8 mouse cellular contexts compared by ENCODE assay signal in the genomic region with DNA sequence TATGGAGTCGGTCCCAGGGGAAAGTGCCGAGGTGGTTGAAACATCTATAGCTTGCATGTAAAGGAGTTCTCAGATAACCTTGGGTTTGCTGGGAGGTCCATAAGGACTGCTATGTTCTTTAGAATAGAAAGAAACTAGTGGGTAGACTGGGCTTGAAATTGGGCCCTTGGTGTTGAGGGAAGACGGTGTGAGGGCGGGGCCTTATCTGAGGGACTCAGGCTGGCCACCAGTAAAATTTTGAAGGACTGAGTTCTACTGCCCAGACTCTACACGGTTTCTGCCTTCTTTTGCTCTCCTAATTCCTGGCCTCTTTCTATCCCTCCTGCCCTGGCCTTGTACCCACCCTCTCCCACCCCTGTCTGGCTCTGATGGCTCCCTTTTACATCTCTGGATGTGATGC. TPM values are rescaled to one million over a fixed set of nuclear protein-coding genes. Genes with fewer than 3 reads are reported as not detected.
A peak's percentile ranks its signal among the peaks of the same experiment; 100 is the strongest.
DNase-seq lines count a peak whose midpoint lies in the region; ATAC-seq lines count a peak whose summit lies in the region.

No protein-coding gene starts in this region.

- H3K4me2 ChIP-seq in heart, embryonic 11.5 days: peak overlapping the region; percentile 59
- peak overlapping the region; percentile 76 for H3K4me2 ChIP-seq in hindbrain, embryonic 13.5 days
- peak overlapping the region; percentile 81 for H3K4me2 ChIP-seq in midbrain, embryonic 11.5 days

- peak overlapping the region; percentile 34; the same call in 1 of the 2 replicates for H3K9ac ChIP-seq in heart, embryonic 11.5 days (ENCODE audit: low read depth, low read length)
- peak overlapping the region; percentile 93 for H3K9ac ChIP-seq in hindbrain, embryonic 13.5 days
- H3K9ac ChIP-seq in midbrain, embryonic 11.5 days (ENCODE audit: low read length): peak overlapping the region; percentile 98

- H3K27ac ChIP-seq in heart, embryonic 11.5 days (ENCODE audit: low read depth, low read length): no peak overlapping the region
- peak overlapping the region; percentile 96; the same call in 1 of the 2 replicates for H3K27ac ChIP-seq in hindbrain, embryonic 13.5 days
- no peak overlapping the region; the same call in 1 of the 2 replicates for H3K27ac ChIP-seq in midbrain, embryonic 11.5 days (ENCODE audit: low read depth, low read length)

- 74% methylated on average over 5 of the region's 5 CpGs for WGBS in heart, embryonic 11.5 days (ENCODE audit: insufficient replicate concordance)
- WGBS in hindbrain, embryonic 13.5 days: 79% methylated on average over 5 of the region's 5 CpGs
- 75% methylated on average over 5 of the region's 5 CpGs for WGBS in midbrain, embryonic 11.5 days

- H3K4me1 ChIP-seq in heart, embryonic 11.5 days (ENCODE audit: control insufficient read depth, insufficient read depth, low read length): peaks cover 4% of the 10 kb centered on the region
- H3K4me1 ChIP-seq in hindbrain, embryonic 13.5 days (replicated peaks): peaks cover 20% of the 10 kb centered on the region
- H3K4me1 ChIP-seq in midbrain, embryonic 11.5 days (ENCODE audit: control insufficient read depth, insufficient read depth, low read length): peaks cover 10% of the 10 kb centered on the region

- H3K9me3 ChIP-seq in heart, embryonic 11.5 days (replicated peaks; ENCODE audit: control insufficient read depth, low read length): no peaks in the 10 kb centered on the region
- H3K9me3 ChIP-seq in hindbrain, embryonic 13.5 days: no peaks in the 10 kb centered on the region
- H3K9me3 ChIP-seq in midbrain, embryonic 11.5 days (ENCODE audit: control insufficient read depth, low read length): no peaks in the 10 kb centered on the region

- H3K27me3 ChIP-seq in heart, embryonic 11.5 days (ENCODE audit: control insufficient read depth, insufficient read depth, low read length): no peaks in the 10 kb centered on the region
- no peaks in the 10 kb centered on the region for H3K27me3 ChIP-seq in hindbrain, embryonic 13.5 days
- H3K27me3 ChIP-seq in midbrain, embryonic 11.5 days (ENCODE audit: control insufficient read depth, insufficient read depth, low read length): no peaks in the 10 kb centered on the region

- peaks cover 43% of the 10 kb centered on the region for H3K36me3 ChIP-seq in heart, embryonic 11.5 days (ENCODE audit: control insufficient read depth, insufficient read depth, low read length)
- H3K36me3 ChIP-seq in hindbrain, embryonic 13.5 days: peaks cover 74% of the 10 kb centered on the region
- peaks cover 44% of the 10 kb centered on the region for H3K36me3 ChIP-seq in midbrain, embryonic 11.5 days (ENCODE audit: control insufficient read depth, insufficient read depth, low read length)

- no peak for DNase-seq in heart, adult 8-10 months (ENCODE audit: low spot score)
- peak; percentile 42 for DNase-seq in c-Kit-negative CD71-positive TER-119-positive erythroid progenitor cells, embryonic 14.5 days (ENCODE audit: low read depth, low spot score)
- no peak for DNase-seq in midbrain, embryonic 11.5 days (ENCODE audit: low spot score, missing footprints)
- DNase-seq in frontal cortex, postnatal 25 days (ENCODE audit: low spot score in 2 of 2): no peak
- no peak for DNase-seq in layer of hippocampus, adult 8-10 months (ENCODE audit: low spot score in 2 of 2)

- peak overlapping the region; percentile 90; the same call in 1 of the 2 replicates for H3K4me3 ChIP-seq in heart, embryonic 11.5 days (ENCODE audit: low read depth, low read length)
- H3K4me3 ChIP-seq in hindbrain, embryonic 13.5 days: peak overlapping the region; percentile 91
- peak overlapping the region; percentile 93 for H3K4me3 ChIP-seq in midbrain, embryonic 11.5 days (ENCODE audit: low read depth, low read length)

- ATAC-seq in heart, embryonic 11.5 days (replicated peaks; ENCODE audit: insufficient number of reproducible peaks, low FRiP score, low TSS enrichment): no peak
- ATAC-seq in hindbrain, embryonic 13.5 days (ENCODE audit: low FRiP score): no peak
- ATAC-seq in midbrain, embryonic 11.5 days (ENCODE audit: low FRiP score): no peak
- no peak for ATAC-seq in megakaryocyte progenitor cell, adult 5-6 weeks (replicated peaks; ENCODE audit: poor library complexity)

RNA-seq across cellular contexts. Expression of a gene that starts 1.6 kb away (rescaled TPM):
- polyA plus RNA-seq in heart, embryonic 11.5 days (2014; fragmentation: Nextera tagmentation; extraction: Ambion mirVana): 8.5 and 9.9 TPM in 2 replicates
- 10 to 100 TPM; 24.0 to 34.6 (median 31.8) TPM for total RNA-seq in heart, adult 8-10 months (2022)
- polyA plus RNA-seq in hindbrain, embryonic 13.5 days (2015; fragmentation: Nextera tagmentation; extraction: Ambion mirVana): 15.1 and 16.3 TPM in 2 replicates
- polyA plus RNA-seq in midbrain, embryonic 11.5 days (2014; fragmentation: Nextera tagmentation; extraction: Ambion mirVana): 14.5 and 16.0 TPM in 2 replicates
- 1.2 and 2.1 TPM in 2 replicates for total RNA-seq in megakaryocyte progenitor cell, adult 5-6 weeks (2015)
- total RNA-seq in megakaryocyte progenitor cell, adult 5-6 weeks (2017): 1.1 and 1.2 TPM in 2 replicates
- total RNA-seq in layer of hippocampus, adult 8-10 months (2022): 10 to 100 TPM; 39.6 to 52.5 (median 46.4) TPM

RNA-seq across cellular contexts. Expression of a gene that starts 11.4 kb away (rescaled TPM):
- polyA plus RNA-seq in heart, embryonic 11.5 days (2014; fragmentation: Nextera tagmentation; extraction: Ambion mirVana): 23.9 and 32.3 TPM in 2 replicates
- total RNA-seq in heart, adult 8-10 months (2022): 10 to 100 TPM; 31.1 to 33.6 (median 32.1) TPM
- polyA plus RNA-seq in hindbrain, embryonic 13.5 days (2015; fragmentation: Nextera tagmentation; extraction: Ambion mirVana): 84.2 and 92.0 TPM in 2 replicates
- 43.2 and 46.0 TPM in 2 replicates for polyA plus RNA-seq in midbrain, embryonic 11.5 days (2014; fragmentation: Nextera tagmentation; extraction: Ambion mirVana)
- 164 and 172 TPM in 2 replicates for total RNA-seq in megakaryocyte progenitor cell, adult 5-6 weeks (2015)
- total RNA-seq in megakaryocyte progenitor cell, adult 5-6 weeks (2017): 207 and 270 TPM in 2 replicates
- 10 to 100 TPM; 44.6 to 56.7 (median 54.5) TPM for total RNA-seq in layer of hippocampus, adult 8-10 months (2022)

RNA-seq across cellular contexts. Expression of a gene that starts 51.6 kb away (rescaled TPM):
- not detected in 2 replicates for polyA plus RNA-seq in heart, embryonic 11.5 days (2014; fragmentation: Nextera tagmentation; extraction: Ambion mirVana)
- not detected for total RNA-seq in heart, adult 8-10 months (2022)
- polyA plus RNA-seq in hindbrain, embryonic 13.5 days (2015; fragmentation: Nextera tagmentation; extraction: Ambion mirVana): 0.06 and 0.16 TPM in 2 replicates
- 0.03 and 0.08 TPM in 2 replicates for polyA plus RNA-seq in midbrain, embryonic 11.5 days (2014; fragmentation: Nextera tagmentation; extraction: Ambion mirVana)
- total RNA-seq in megakaryocyte progenitor cell, adult 5-6 weeks (2015): not detected in 2 replicates
- total RNA-seq in megakaryocyte progenitor cell, adult 5-6 weeks (2017): not detected in 2 replicates
- total RNA-seq in layer of hippocampus, adult 8-10 months (2022): not detected

Comparison
In these comparisons a context has a peak if more than half of its experiments do, and no peak if none do; other contexts are left out.
1. H3K9ac ChIP-seq: peak in every context shown above with its lines; median percentile 98 in midbrain, embryonic 11.5 days; 93 in hindbrain, embryonic 13.5 days; 34 in heart, embryonic 11.5 days.
2. RNA of a gene that starts 1.6 kb away (total RNA-seq): 39.6 to 52.5 TPM in layer of hippocampus, adult 8-10 months and 24.0 to 34.6 TPM in heart, adult 8-10 months; 1.1 to 2.1 TPM in megakaryocyte progenitor cell, adult 5-6 weeks; every median in the first group is over 4 times any median in the second.
3. Peak in every context shown above with its lines, with median percentiles within 50 percentile points of each other: H3K4me2 ChIP-seq and H3K4me3 ChIP-seq.